Comparison of ENCODE assay signal across 8 mouse cellular contexts in the genomic region with DNA sequence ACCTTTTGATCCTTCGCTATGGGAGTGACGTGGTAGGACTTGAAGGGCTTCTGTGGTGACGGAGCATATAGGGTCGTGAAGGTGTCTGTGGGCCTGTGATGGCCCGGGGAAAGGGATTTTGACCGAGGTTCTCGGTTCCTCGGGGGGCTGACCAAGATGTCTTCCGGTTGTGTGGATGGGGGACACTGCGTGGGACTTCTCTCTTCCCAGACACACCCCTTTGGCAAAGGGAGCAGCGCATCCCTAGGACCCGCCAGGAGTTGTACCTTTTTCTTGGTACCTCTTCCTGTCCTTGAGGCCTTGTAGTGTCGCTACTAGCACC. TPM values are rescaled to one million over a fixed set of nuclear protein-coding genes. Genes with fewer than 3 reads are reported as not detected.
A peak's percentile ranks its signal among the peaks of the same experiment; 100 is the strongest.
DNase-seq lines count a peak whose midpoint lies in the region; ATAC-seq and TF ChIP-seq lines count a peak whose summit lies in the region.

No protein-coding gene starts in this region.

- H3K9ac ChIP-seq in embryonic facial prominence, embryonic 13.5 days, result peak overlapping the region; percentile 89
- H3K9ac ChIP-seq in intestine, embryonic 16.5 days (ENCODE audit: low read depth, low read length), result peak overlapping the region; percentile 79

- no peak for TF ChIP-seq POLR2A in myocyte (IDR thresholded peaks at IDR 0.05; ENCODE audit: insufficient read length, low read depth)

- H3ac ChIP-seq in myocyte (ENCODE audit: control insufficient read depth, insufficient read length), result peak overlapping the region; percentile 65

- WGBS in embryonic facial prominence, embryonic 13.5 days, result under 1% methylated on average over 13 of the region's 13 CpGs
- WGBS in intestine, embryonic 16.5 days, result under 1% methylated on average over 13 of the region's 13 CpGs

- no peak for DNase-seq in left cerebral cortex, adult 2 months (ENCODE audit: extremely low spot score in 1 of 2, low spot score in 2 of 2)
- no peak for DNase-seq in left cerebral cortex, postnatal 25 days (ENCODE audit: low spot score in 2 of 2)
- DNase-seq in adipocyte (ENCODE audit: low spot score), result no peak

- peak overlapping the region; percentile 61 for H3K4me3 ChIP-seq in left cerebral cortex, adult 2 months
- peak overlapping the region; percentile 82 for H3K4me3 ChIP-seq in embryonic facial prominence, embryonic 13.5 days
- H3K4me3 ChIP-seq in intestine, embryonic 16.5 days (ENCODE audit: low read length), result peak overlapping the region; percentile 79
- peak overlapping the region; percentile 82 for H3K4me3 ChIP-seq in myocyte

- H3K79me2 ChIP-seq in myocyte (ENCODE audit: control insufficient read depth, insufficient read depth), result peaks cover 78% of the 10 kb centered on the region

- H3K27ac ChIP-seq in left cerebral cortex, adult 2 months, result peak overlapping the region; percentile 98
- H3K27ac ChIP-seq in embryonic facial prominence, embryonic 13.5 days, result peak overlapping the region; percentile 60; the same call in 1 of the 2 replicates
- H3K27ac ChIP-seq in intestine, embryonic 16.5 days (ENCODE audit: low read length), result peak overlapping the region; percentile 35; the same call in 1 of the 2 replicates

- H3K36me3 ChIP-seq in embryonic facial prominence, embryonic 13.5 days, result peaks cover 59% of the 10 kb centered on the region
- H3K36me3 ChIP-seq in intestine, embryonic 16.5 days (ENCODE audit: control insufficient read depth, insufficient read depth, low read length), result 0 out of 2 replicates have a peak, but pooled peaks cover 4% of the 10 kb centered on the region
- peaks cover 16% of the 10 kb centered on the region for H3K36me3 ChIP-seq in myocyte (ENCODE audit: control insufficient read depth, insufficient read depth)

- H3K4me1 ChIP-seq in embryonic facial prominence, embryonic 13.5 days, result peaks cover 23% of the 10 kb centered on the region
- H3K4me1 ChIP-seq in intestine, embryonic 16.5 days (ENCODE audit: control insufficient read depth, insufficient read depth, low read length), result peaks cover 24% of the 10 kb centered on the region

- intact Hi-C loops in left cerebral cortex, adult 2 months (cut with DNase I), result loop anchor here (1.0 to 5.0 kb wide), 2 partner anchors 18 to 76 kb away; a partner anchor contains a TSS
- intact Hi-C loops in left cerebral cortex, postnatal 25 days (cut with DNase I), result loop anchor here (5.0 kb wide), 1 partner anchor 76 kb away; a partner anchor contains a TSS

- peak; percentile 33; the same call in 1 of the 2 replicates for ATAC-seq in embryonic facial prominence, embryonic 13.5 days (ENCODE audit: insufficient number of reproducible peaks, insufficient read depth, low FRiP score, low TSS enrichment, low read depth)
- ATAC-seq in intestine, embryonic 16.5 days, result no peak; the same call in 1 of the 2 replicates
- ATAC-seq in cerebellum, adult (ENCODE audit: insufficient number of reproducible peaks, low FRiP score, low TSS enrichment), result no peak
- no peak for ATAC-seq in frontal cortex, adult (ENCODE audit: low TSS enrichment)

- H3K27me3 ChIP-seq in embryonic facial prominence, embryonic 13.5 days, result no peaks in the 10 kb centered on the region
- H3K27me3 ChIP-seq in intestine, embryonic 16.5 days (replicated peaks; ENCODE audit: control insufficient read depth, insufficient read depth, low read length), result no peaks in the 10 kb centered on the region
- H3K27me3 ChIP-seq in myocyte (ENCODE audit: control insufficient read depth, insufficient read depth, insufficient read length), result no peaks in the 10 kb centered on the region

- H3K4me2 ChIP-seq in embryonic facial prominence, embryonic 13.5 days, result peak overlapping the region; percentile 77
- peak overlapping the region; percentile 56 for H3K4me2 ChIP-seq in intestine, embryonic 16.5 days (ENCODE audit: low read depth, low read length)
- peak overlapping the region; percentile 81 for H3K4me2 ChIP-seq in myocyte (ENCODE audit: low read depth)

- H3K9me3 ChIP-seq in embryonic facial prominence, embryonic 13.5 days, result no peaks in the 10 kb centered on the region
- no peaks in the 10 kb centered on the region for H3K9me3 ChIP-seq in intestine, embryonic 16.5 days (ENCODE audit: control insufficient read depth, low read length)

- no peak for TF ChIP-seq CTCF in left cerebral cortex, adult 2 months (IDR thresholded peaks at IDR 0.05)

TF ChIP-seq in myocyte, 11 proteins besides CTCF, POLR2A, EP300 and RAD21:
- no peak for TF ChIP-seq SRF (IDR thresholded peaks at IDR 0.05; ENCODE audit: control insufficient read depth, insufficient read length, low read depth)
- TF ChIP-seq POLR2AphosphoS2 (IDR thresholded peaks at IDR 0.05; ENCODE audit: insufficient read length, low read depth), result no peak
- TF ChIP-seq MAX (IDR thresholded peaks at IDR 0.05; ENCODE audit: low read depth), result no peak
TF ChIP-seq in myocyte: peak in this region for 0.

RNA-seq across cellular contexts. Expression of a gene that starts 0.2 kb away (rescaled TPM):
- total RNA-seq in left cerebral cortex, adult 2 months (2021), result 1 to 10 TPM; 7.1 TPM
- total RNA-seq in left cerebral cortex, postnatal 25 days (2021), result 1 to 10 TPM; 3.5 to 7.2 TPM
- 0.96 and 2.4 TPM in 2 replicates for polyA plus RNA-seq in embryonic facial prominence, embryonic 13.5 days (2015; fragmentation: Nextera tagmentation; extraction: Ambion mirVana)
- polyA plus RNA-seq in intestine, embryonic 16.5 days (2015; fragmentation: Nextera tagmentation; extraction: Ambion mirVana), result 0.73 and 0.78 TPM in 2 replicates
- 1.5 TPM for polyA plus RNA-seq in myocyte (2012; fragmentation: generic; extraction: Trizol)

RNA-seq across cellular contexts. Expression of a gene that starts 0.2 kb away (rescaled TPM):
- 10 to 100 TPM; 29.3 to 33.3 TPM for total RNA-seq in left cerebral cortex, adult 2 months (2021)
- 10 to 100 TPM; 27.2 to 32.7 TPM for total RNA-seq in left cerebral cortex, postnatal 25 days (2021)
- 52.9 and 60.1 TPM in 2 replicates for polyA plus RNA-seq in embryonic facial prominence, embryonic 13.5 days (2015; fragmentation: Nextera tagmentation; extraction: Ambion mirVana)
- polyA plus RNA-seq in intestine, embryonic 16.5 days (2015; fragmentation: Nextera tagmentation; extraction: Ambion mirVana), result 40.4 and 41.4 TPM in 2 replicates
- 33.4 TPM for polyA plus RNA-seq in myocyte (2012; fragmentation: generic; extraction: Trizol)

RNA-seq across cellular contexts. Expression of a gene that starts 0.3 kb away (rescaled TPM):
- 10 to 100 TPM; 18.1 to 18.8 TPM for total RNA-seq in left cerebral cortex, adult 2 months (2021)
- total RNA-seq in left cerebral cortex, postnatal 25 days (2021), result 10 to 100 TPM; 18.2 to 18.5 TPM
- polyA plus RNA-seq in embryonic facial prominence, embryonic 13.5 days (2015; fragmentation: Nextera tagmentation; extraction: Ambion mirVana), result 23.0 and 26.6 TPM in 2 replicates
- polyA plus RNA-seq in intestine, embryonic 16.5 days (2015; fragmentation: Nextera tagmentation; extraction: Ambion mirVana), result 17.7 and 22.0 TPM in 2 replicates
- 41.0 TPM for polyA plus RNA-seq in myocyte (2012; fragmentation: generic; extraction: Trizol)

RNA-seq across cellular contexts. Expression of a gene that starts 18.9 kb away (rescaled TPM):
- 10 to 100 TPM in 1 of 2 experiments, 1 to 10 TPM in 1; 9.6 to 13.1 TPM for total RNA-seq in left cerebral cortex, adult 2 months (2021)
- total RNA-seq in left cerebral cortex, postnatal 25 days (2021), result 10 to 100 TPM in 1 of 2 experiments, 1 to 10 TPM in 1; 9.9 to 11.6 TPM
- polyA plus RNA-seq in embryonic facial prominence, embryonic 13.5 days (2015; fragmentation: Nextera tagmentation; extraction: Ambion mirVana), result 6.2 and 6.4 TPM in 2 replicates
- polyA plus RNA-seq in intestine, embryonic 16.5 days (2015; fragmentation: Nextera tagmentation; extraction: Ambion mirVana), result 3.8 and 4.2 TPM in 2 replicates
- polyA plus RNA-seq in myocyte (2012; fragmentation: generic; extraction: Trizol), result 2.5 TPM

Comparison
In these comparisons a context has a peak if more than half of its experiments do, and no peak if none do; other contexts are left out.
1. H3K27ac ChIP-seq: peak in every context shown above with its lines; median percentile 98 in left cerebral cortex, adult 2 months; 60 in embryonic facial prominence, embryonic 13.5 days; 35 in intestine, embryonic 16.5 days.